Mouse (Mus musculus): ENCODE measurements at regions not wholly inside any gene's neighbourhood (a gene's known extent, or its start where the extent isn't known, plus 50 kb on each side); places are given as distances from the start of the nearest gene placed in this dataset.

GRCm38 (mm10) chr12:29353777-29354496 is 174.2 kb upstream of the Myt1l start:
- no peak for TF ChIP-seq CTCF (conservative IDR thresholded peaks at IDR 0.05; ENCODE audit: low read length)
- no peak for TF ChIP-seq NANOG (IDR thresholded peaks at IDR 0.05; ENCODE audit: borderline replicate concordance, low read length)

All from E14TG2a.4 (cell line).